Mouse (Mus musculus) sigmoid colon, adult 10 weeks (tissue): ENCODE data around the gene Gm3269. TPM values are rescaled to one million over a fixed set of nuclear protein-coding genes. Genes with fewer than 3 reads are reported as not detected.

ENCODE experiments used
- polyA plus RNA-seq: library from polyadenylated mRNA; stranded (reverse); fragments of 350-450 nt; fragmentation: Illumina TruSeq; extraction: RNeasy Lipid Tissue Mini Kit (QIAGEN cat#74804); gene quantifications from one replicate; pipeline ENCODE4 v1.2.3, GENCODE M21; 2014; ENCODE audit warnings: low read depth, low replicate concordance

The Gm3269 gene
- not detected for polyA plus RNA-seq

GRCm38 (mm10) chr14:4837806-4838205, at the start of gene Gm3269:
Gene Gm3269, plus strand, starts transcription at chr14:4838106.

DNA sequence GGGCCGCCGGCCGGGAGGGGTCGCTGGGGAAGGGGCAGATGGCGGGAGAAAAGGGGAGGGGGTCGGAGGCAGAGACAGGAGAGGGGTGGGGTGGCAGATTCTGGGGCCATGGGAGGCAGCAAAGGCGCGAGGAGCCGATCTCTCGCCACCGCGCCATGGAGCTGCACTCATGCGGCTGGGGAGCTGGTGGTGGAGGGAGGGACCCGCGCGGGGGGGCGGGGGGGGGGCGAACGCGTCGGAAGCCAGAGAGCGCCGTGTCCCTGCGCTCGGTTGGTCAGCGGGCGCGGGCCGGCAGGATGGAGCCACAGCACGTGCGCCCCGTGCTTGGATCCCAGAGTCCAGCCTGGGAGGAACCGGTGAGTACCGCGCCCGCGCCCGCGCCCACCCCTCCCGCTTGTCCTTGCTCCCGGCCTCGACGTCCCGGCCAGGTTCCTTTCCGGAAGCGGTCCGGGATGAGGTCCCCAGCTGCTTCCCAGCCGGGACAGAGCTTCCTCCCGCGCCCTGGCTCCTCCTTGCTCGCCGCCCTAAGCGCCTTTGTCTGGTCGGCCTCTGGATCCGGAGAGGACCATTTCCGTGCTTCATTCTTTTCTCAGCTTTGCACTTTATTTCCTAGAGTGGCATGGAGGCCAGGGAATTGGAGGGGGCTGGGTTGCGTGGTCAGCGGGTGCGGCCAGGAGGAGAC, 17.5 kb downstream of the Gm3269 start, which contains the start of gene Gm3264:
Gene Gm3264 (plus strand): TSS at position 278 of the 682 bp plus-strand sequence.

DNA sequence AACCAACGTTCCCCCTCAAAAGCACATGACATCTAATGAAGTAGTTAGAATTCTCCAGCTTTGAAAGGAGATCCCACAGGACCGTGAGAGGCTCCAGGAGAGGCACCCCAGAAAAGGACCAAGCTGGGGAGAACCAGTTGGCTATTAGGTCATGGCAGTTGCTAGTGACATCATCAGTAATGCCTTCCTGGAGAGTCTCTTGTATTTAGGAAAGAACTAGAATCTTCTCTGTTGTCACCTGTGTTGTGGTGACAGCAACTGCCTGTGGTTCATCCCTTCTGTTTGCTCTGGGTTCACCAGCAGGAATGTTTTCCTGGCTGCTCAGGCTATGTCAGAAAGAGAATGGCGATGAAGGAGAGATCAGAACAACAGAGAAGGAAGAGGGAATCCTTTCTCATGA, 54.2 kb downstream of the Gm3269 start, which contains the start of gene Gm3278:
Gene Gm3278 (plus strand): TSS at position 301 of the 400 bp plus-strand sequence.

Other genes with a start within 250 kb of the Gm3269 start
- gene Gm8159, start 205.8 kb upstream of the Gm3269 start, polyA plus RNA-seq, result not detected
- not detected for gene Gm3239, start 173.9 kb upstream of the Gm3269 start, polyA plus RNA-seq
- not detected for gene Gm7876, start 128.9 kb upstream of the Gm3269 start, polyA plus RNA-seq
- gene Gm3252, start 111.3 kb upstream of the Gm3269 start, polyA plus RNA-seq, result not detected
- not detected for gene Gm9602, start 61.8 kb upstream of the Gm3269 start, polyA plus RNA-seq
- gene Gm3264, start 17.5 kb downstream of the Gm3269 start, polyA plus RNA-seq, result not detected
- not detected for gene Gm3278, start 54.3 kb downstream of the Gm3269 start, polyA plus RNA-seq
- not detected for gene Gm8297, start 145.8 kb downstream of the Gm3269 start, polyA plus RNA-seq
- not detected for gene Gm3298, start 177.8 kb downstream of the Gm3269 start, polyA plus RNA-seq
- not detected for gene 4930555G01Rik, start 212.5 kb downstream of the Gm3269 start, polyA plus RNA-seq
- gene Gm8281, start 232.9 kb downstream of the Gm3269 start, polyA plus RNA-seq, result 0.50 TPM